Mouse (Mus musculus) gastrocnemius, postnatal 10 days (tissue): ENCODE measurements around the gene Cfap61. TPM values are rescaled to one million over a fixed set of nuclear protein-coding genes. Genes with fewer than 3 reads are reported as not detected.
"Not testable (repeated sequence)": the region's sequence is repeated elsewhere in the genome, so short reads cannot be mapped to it uniquely, and the experiment has no call there.

Experiments used
- DNase-seq: peaks from one replicate; pipeline ENCODE4 v3.0.0; 2021; ENCODE audit warnings: mixed read lengths
- long read RNA-seq, 2 experiments: library from polyadenylated mRNA; stranded (forward); transcript quantifications; one replicate each; pipeline ENCODE4 v2.0.0; 2021
- total RNA-seq, 2 experiments: library from RNA; stranded (reverse); gene quantifications; 2 replicates each; pipeline ENCODE4 v1.2.3; 2021

Cfap61 gene
- under 1 TPM in 1 of 2 experiments, not detected in 1; 0.31 TPM for total RNA-seq
- long read RNA-seq, experiment 1 = 0 reads
- long read RNA-seq, experiment 2 = 0 reads

DNA sequence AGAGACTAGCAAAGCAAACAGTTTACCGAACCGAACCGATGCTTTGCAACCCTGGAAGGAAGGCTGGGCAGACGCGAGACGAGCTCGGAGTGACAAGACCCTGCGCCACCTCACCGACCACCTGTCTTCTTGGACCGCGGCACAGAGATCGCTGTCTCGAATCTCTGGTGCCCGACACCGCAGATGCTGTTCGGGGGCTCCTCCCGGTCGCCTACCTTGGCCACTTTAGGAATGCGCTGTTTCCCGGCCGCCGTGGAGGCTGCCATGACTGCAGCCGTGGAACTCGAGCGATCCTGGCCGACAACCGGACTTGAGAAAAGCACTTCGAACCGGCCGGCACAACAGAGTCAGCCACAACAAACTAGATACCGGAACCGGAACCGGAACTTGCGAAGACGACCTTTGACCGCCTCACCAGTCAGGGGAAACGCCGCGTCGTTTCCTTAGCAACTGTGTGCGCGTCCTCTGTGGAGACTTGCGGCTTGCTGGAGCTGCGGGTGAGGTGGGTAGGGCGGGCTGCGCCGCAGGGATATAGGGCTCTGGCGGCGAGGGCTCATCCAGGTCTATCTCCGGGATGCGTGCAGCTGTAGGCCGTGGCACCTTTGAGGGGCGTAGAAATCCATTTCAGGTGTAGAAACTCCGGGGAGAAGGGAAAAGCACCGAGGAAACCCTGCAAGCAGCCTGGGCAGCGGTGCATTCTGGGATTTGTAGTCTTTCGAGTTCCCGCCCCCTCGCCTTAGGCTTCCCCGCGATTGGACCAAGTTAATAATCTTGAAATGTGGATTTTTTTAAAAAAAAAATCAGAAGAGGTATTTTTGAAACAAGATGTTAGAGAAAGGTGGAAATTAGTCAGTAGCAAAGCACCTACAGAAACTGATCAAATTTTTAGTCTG, at the start of gene Cfap61, which contains the start of gene Crnkl1:
Gene Cfap61 (plus strand): TSS at position 446 of the 893 bp plus-strand sequence.
Gene Crnkl1 (minus strand): TSS at position 676 of the 893 bp plus-strand sequence.
- DNase-seq = peak; percentile 89

DNA sequence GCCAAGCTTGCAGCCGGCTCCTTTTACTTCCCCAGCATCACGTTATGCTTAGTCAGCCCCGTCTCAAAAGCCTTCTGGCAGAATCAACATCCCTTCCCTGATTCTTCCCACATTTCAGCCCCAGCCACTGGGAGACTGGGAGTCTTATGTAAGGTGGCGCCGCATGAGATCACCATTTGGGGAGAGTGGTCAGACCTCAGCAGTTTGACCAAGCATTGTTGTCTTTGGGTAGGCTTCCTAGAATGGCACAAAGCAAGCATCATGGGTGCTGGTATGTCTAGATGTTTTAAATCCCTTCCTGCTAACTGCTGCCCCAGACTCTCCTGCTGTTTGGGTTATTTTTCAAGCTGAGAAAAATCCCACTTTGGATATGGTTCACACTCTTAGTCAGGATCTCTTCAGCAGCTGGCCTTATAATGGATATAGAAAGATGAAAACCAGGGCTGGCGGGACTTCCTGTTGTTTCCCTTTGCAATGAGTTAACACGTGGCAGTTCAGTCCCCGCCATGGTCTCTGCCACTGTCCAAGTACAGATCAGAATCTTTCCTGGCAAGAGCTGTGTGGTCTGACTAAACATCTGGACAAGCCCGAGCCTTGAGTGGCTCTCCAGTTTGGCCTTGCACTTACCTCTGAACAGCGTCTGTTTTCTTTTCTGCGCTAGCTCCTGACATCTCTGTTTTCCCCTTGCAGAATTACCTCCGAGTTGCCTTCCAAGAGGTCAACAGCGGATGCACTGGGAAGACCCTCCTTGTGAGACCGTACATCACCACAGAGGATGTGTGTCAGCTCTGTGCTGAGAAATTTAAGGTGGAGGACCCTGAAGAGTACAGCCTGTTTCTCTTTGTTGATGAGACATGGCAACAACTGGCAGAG, 49.4 kb upstream of the Cfap61 start:
- DNase-seq = peak; percentile 44

DNA sequence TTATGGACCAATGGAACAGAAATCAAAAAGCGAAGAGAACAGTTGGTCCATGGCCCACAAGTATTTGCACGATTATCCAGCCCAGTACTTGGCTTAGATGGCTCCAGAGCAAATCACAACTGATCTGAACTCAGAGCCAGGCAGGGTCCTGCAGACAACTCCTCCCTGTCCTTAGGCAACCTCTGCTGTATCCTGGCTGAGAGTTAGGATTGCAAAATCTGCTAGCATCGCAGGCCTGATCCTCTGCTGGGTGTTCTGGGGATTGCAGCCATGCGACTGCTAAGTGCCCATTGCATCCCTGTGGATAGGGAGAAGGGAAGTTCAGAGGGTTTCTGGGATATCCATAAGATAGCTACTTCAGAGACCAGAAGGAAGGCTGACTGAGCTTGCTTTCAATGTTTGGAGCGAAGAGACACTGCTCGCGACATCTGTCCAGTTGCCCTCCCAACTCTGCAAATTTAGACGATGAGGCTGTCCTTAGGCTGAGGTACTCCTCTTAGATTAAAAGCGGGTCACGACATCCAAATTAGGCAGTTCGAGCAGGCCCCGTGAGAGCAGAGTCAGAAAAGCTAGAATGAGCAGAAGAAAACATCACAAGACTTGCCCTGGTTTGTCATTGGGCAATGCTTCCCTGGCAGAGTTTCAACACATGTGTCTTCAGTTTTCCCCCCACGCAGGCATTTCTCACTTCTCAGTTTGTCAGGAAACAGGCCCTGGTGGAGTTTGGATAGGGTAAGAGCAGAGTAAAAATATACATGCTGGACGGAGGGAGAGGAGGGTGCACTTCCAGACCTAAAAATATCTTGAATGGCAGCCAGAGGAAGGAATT, 46.4 kb upstream of the Cfap61 start:
- peak; percentile 45 for DNase-seq

DNA sequence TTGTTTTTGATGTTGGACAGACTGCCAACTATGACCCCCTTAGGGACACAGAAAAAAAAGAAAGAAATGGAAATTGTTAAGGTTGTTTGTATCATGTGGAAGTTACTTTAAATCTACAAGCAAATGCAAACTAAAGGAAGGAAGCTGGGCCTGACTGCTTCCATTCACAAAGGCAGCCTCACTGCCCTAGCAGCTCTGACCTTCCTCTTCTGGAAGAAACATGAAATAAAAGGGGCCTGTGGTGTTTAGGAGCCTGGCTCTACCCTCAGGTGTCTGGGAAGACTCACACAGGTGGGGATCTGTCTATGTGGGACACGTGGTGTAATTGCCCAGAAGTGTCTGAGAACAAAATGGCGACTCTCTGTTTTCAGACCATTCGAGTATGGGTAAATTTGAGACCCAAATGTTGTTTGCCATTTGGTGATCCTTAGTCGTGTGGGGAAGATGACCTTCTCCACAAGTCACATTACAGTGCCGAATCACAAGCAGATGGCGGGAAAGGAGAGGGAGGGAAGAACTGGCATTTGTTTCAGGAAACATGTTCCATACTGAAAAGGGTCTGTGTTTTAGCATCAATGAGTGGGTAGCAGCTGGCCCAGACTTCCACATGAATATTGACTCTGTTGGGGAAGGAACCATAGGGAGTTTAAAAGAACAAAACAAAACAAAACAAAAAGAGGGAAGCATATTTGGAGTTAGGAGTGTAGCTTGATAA, 45.7 kb upstream of the Cfap61 start:
- no peak for DNase-seq

DNA sequence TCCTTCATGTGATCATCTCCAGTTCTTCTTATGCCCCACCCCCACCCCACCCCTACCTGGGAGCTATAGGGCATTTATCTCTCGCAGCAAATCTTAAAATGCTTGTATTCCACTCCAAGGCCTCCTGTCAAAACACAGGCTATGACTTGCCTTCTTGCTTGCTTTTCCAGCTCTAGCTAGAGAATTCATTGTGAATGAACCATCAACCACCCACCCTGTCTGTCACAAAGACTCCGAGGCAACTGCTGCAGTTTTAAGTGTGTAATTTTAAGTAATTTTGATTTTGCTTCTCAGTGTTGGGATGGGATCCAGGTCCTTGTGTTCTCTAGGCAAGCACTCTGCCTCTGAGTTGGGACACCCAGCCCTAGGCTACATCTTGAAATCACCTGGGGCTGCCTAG, 44.0 kb upstream of the Cfap61 start:
- DNase-seq = no peak

DNA sequence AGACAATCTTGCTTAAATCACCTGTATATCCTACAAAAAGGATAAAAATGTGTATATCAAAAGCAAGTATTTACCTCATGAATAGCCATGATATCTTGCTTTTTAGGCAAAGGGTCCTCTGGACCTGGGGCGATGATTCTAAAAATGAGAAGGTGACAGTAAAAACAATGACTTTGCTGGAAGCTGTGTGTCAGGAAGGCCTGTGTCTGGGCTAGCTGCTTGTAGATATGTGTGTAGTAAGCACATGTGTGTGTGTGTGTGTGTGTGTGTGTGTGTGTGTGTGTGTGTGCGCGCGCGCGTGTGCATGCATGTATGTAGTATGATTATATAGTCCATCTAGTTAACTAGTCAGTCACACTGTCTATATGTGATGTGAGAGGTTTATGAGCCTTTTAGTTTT, 40.8 kb upstream of the Cfap61 start:
- DNase-seq = no peak

DNA sequence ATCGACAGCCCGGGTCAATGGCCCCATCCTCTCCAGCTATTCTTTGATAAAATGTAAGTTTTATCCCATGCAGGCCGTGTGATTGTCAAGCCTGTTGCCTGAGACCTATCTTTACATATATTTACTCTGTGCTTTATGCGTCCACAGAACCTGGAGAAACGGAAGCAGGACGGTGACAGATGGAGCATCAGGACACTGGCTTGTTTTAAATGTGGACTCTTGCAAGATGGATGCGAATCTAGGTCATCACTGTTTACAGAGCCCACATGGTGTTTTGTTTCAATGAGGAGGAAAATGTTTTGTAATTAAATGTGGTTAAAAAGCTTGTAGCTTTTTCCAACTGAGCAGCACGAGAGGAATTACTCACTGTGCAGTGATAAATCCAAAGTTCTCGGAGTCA, 36.5 kb upstream of the Cfap61 start:
- no peak for DNase-seq

DNA sequence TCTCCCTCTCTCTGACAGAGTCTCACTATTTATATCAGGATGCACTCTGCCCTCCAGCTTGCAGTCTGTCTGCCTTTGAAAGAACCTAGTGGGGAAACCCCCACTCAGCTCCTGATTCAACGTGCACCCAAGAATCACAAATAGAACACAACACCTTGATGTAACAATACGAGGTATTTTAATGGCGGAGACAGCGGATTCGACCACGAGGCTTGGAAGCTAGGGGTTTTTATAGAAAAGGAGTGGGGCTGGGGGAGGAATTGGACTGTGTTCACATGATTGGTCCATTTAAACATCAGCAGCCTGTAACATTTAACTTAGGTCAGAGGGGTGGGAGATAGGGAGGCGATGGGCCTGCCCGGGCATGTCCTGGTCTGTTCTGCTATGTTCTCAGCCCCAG, 34.3 kb upstream of the Cfap61 start:
- DNase-seq = not testable (repeated sequence)

DNA sequence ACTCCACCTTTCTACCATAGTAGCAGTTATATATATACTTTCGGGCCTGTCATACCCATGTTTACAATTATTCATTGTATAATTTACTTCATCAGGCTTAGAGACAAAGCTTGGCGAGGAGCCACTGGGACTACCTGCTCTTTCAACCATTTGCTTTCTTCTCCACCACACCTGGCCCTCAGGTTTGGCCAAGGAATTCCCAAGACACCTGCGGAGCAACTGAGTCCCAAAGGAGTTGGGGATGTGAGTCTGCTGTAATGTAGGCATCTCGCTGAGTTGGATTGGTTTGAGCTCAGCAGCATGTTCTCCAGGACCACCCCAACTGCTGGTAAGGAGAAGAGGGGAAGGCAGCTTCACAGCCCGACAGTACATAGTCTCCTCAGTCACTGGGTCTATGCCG, 32.7 kb upstream of the Cfap61 start, which contains the start of gene Naa20:
Gene Naa20 (plus strand): TSS at position 239 of the 400 bp plus-strand sequence.
- no peak for DNase-seq

DNA sequence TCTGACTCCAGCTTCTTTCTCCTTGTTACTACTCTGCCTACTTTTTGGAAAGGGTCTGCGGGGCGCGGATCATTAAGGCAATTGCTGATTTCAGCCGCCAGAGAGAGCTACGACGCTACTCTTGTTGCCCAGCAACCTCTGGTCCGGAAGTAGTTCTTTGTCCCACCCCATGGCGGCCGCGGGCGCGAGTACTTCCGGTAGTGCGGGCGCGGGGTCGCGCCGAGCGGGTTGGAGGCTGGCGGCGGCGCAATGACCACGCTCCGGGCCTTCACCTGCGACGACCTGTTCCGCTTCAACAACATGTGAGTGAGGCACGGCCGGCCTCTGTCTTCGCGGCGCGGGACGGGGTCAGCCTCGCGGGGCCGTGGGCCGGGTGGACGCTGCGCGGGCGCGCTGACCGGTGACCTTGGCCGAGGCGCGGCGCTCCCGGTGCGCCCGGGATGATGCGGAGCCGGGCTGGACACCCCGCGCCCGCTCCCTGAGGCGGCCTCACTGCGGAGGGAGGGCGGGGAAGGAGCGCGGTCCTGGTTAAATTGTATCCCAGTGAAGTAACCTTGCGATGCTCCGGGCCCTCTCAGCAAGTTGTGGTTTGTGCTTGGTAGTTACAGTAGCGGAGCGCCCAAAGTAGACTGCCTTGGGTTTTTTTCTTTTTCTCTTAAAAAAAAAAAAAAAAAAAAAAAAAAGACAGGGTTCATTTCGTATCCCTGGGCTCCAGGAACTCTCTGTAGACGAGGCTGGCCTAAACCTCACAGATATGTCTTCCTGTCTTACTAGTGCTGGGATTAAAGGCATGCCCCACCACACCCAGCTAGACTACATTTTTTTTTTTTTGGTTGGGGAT, 31.3 kb upstream of the Cfap61 start:
- peak; percentile 89 for DNase-seq

DNA sequence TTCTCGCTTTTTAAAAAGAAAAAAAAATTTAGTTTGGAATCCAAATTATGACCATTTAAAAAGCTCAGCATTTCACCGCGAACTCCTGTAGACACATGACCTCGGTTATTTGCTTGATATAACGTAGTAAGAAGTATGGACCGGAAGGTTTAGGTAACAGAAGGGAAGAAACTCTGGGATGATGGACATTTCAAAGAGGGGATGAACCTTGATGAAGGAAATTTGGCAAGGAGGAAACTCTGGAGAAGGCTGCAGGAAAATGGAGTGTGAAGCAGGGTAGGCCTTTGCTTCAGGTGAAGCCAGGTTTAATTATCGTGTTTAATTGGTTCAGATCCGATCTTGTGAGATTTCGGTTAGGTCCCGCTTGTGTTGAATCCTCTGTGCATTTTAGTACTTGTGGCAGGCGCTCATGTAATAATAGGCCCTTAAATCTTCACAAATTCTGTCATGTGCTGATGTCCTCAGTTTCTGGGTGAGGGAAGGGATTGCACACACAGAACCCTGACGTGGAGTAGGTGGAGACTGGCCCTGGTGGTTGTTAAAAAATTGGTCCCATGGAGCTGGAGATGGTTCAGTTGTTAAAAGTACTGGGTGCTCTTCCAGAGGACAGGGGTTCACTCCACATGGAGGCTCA, 30.5 kb upstream of the Cfap61 start:
- no peak for DNase-seq

DNA sequence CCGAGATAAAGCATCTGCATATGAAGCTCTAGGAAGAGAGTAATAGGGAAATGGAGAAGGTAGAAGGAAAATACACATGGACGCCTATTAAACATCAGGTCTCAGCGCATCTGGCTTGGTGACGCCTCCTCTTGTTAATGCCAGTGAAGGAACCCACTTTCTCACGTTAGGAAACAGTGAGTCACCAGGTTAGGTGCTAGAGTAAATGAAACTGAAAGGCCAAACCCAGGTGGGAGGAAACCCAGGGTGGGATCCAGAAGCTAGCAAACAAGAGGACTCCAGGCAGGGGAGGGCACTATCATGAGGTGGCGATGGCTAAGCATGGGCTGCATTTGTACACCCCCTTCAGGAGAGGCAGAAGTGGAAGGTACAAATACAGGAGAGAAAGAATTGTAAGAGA, 29.4 kb upstream of the Cfap61 start:
- no peak for DNase-seq

DNA sequence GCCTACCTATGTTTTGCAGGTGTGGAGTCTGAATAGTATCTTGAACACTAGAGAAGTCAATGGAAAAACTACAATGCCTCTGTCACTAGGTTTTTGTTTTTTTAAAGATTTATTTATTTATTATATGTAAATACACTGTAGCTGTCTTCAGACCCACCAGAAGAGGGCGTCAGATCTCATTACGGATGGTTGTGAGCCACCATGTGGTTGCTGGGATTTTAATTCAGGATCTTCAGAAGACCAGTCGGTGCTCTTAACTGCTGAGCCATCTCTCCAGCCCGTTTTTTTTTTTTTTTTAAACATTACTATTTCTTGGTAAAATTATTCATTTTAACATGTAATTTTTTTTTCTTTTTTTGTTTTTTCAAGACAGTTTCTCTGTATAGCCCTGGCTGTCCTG, 28.7 kb upstream of the Cfap61 start:
- DNase-seq = not testable (repeated sequence)

DNA sequence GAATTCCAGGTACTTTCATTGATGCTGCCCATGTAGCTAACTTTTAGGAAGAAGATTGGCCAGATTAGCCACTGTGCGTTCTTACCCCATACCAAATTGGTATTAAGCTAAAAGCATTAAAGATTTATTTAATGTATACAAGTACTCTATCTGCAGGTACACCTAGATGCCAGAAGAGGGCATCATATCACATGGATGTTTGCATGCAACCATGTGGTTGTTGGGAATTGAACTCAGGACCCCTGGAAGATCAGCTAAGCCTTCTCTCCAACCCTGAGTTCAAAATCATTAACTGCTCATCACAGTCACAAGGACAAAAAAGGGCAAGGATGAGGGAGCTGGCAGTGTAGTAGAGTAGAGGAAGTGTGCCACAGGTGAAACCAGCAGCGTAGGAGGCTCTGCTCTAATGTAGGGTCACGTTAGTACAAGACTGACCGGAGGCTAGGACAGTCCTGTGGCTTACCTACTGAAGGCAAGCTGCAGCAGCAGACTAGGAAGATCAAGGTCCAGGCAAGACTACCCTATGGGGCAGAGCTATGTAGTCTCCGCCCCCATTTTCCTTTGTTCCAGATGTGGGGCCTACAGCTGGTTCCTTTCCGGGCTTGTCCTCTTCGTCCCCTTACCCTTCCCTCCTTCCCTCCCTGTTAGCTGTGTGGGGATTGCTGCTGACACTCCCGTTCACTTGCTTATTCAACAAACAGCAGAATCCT, 13.5 kb upstream of the Cfap61 start:
- no peak for DNase-seq

DNA sequence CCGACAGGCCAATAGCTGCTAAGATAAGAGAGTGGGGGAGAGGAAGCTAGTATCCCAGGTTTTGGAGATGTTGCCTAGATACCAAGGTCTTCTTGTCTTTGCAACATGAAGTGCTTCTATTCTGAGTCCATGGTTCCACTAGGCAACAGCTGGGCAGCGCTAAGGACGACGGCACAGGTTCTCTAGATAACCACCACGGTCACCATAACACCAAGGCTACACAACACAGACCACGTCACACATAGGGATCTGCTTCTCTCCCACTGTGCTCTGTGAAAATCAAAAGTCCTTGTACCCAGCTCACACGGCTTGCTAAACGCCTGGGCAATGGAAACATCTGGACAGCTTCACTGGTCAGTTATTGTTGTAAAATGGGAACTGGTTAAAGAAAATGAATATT, 2.4 kb downstream of the Cfap61 start:
- no peak for DNase-seq

DNA sequence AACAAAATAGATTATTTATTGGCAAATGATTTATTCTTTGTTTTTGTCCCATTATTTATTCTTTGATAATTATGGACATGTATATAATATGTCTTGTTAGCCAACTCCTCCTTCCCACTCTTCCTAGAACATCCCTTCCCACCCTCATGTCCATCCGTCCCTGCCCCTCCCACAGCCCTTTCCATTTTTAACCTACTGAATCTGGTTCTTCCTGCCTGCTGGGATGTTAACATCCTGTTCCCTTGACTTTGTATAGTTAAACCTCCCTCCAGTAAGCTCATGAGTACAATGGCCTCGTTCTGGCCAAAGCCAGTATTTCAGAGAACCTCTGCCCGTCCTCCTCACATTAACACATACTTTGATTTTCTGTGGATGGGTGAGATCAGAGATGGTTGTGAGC, 6.8 kb downstream of the Cfap61 start:
- DNase-seq = no peak

DNA sequence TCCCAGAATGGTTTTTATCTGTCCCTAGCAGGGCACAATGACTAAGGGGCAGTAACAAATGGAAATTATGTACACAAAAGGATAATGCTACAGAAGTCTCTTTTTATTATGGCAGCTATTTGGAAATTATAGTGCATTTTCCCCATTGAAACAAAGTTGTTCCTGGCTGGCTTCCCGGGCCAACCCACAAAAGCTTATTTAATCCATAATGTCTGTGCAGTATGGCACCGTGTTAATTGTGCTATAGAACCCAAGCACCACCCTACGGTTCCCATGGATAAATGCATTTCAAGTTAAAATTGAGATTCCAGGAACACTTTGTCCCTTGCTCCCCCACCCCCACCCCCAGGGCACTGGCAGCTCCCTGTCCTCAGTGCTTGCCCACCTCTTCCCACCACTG, 9.7 kb downstream of the Cfap61 start:
- DNase-seq = no peak

DNA sequence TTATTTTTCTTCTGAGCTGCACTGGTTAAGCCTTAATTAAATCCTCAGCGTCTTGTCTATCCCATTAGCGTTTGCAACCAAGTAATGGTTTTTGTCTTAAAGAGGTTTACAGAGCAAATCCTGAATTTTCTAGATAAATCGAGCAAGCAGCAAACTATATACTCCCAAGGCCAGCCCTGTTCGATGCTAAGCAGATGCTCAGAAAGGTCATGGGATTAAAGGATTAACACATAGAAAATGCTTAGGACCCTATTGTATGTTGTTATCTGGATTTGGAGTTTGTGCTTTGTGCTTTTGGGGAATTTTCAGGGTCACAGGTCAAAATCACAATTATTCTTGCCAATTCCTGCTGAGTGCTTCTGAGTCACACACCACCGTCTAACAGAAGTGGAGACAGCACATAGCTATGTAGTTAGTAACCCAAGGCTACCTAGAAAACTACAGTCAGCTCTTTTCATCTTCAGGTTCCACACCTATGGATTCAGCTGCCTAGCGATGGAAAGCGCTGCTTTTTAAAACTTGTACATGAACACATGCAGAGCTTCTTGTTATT, 13.9 kb downstream of the Cfap61 start:
- no peak for DNase-seq
